Mouse (Mus musculus): Measurements from ENCODE around the gene Psmd9.

GRCm38 (mm10) chr5:123152901-123153300 is 16.3 kb upstream of the Psmd9 start:
- TF ChIP-seq POLR2A (IDR thresholded peaks at IDR 0.05; ENCODE audit: extremely low read depth, insufficient read depth, low read length) (no peak), CTCF (IDR thresholded peaks at IDR 0.05; ENCODE audit: extremely low read depth, insufficient read depth, low read length) (no peak)

Data from cortical plate, adult 2 months (tissue).